Mouse (Mus musculus): ENCODE measurements around the gene Rpn2. TPM values are rescaled to one million over a fixed set of nuclear protein-coding genes. Genes with fewer than 3 reads are reported as not detected.

Rpn2 gene
- polyA plus RNA-seq, 1 experiment from 2014 or later, result 281 TPM

GRCm38 (mm10) chr2:157373681-157374080 lies 94.9 kb downstream of the Rpn2 start:
- no peaks in the 10 kb centered on the region for H3K27me3 ChIP-seq (ENCODE audit: insufficient read depth, poor library complexity, severe bottlenecking)
- WGBS, result 77% methylated on average over 3 of the region's 3 CpGs
- H3K9me3 ChIP-seq, result no peaks in the 10 kb centered on the region
- no peak for DNase-seq (ENCODE audit: low spot score)
- no peak overlapping the region for H3K4me3 ChIP-seq
- peaks cover 11% of the 10 kb centered on the region; the same call in 1 of the 2 replicates for H3K36me3 ChIP-seq
- H3K4me1 ChIP-seq, result peaks cover 61% of the 10 kb centered on the region
- H3K27ac ChIP-seq, result peak overlapping the region; percentile 69; the same call in 1 of the 2 replicates

GRCm38 (mm10) chr2:157375051-157375450 lies 96.2 kb downstream of the Rpn2 start:
- no peaks in the 10 kb centered on the region for H3K9me3 ChIP-seq
- peak overlapping the region; percentile 65; the same call in 1 of the 2 replicates for H3K27ac ChIP-seq
- no peak overlapping the region for H3K4me3 ChIP-seq
- DNase-seq (ENCODE audit: low spot score), result no peak
- H3K36me3 ChIP-seq, result peaks cover 22% of the 10 kb centered on the region
- WGBS, result 44% methylated on average over 8 of the region's 8 CpGs
- peaks cover 61% of the 10 kb centered on the region for H3K4me1 ChIP-seq
- no peaks in the 10 kb centered on the region for H3K27me3 ChIP-seq (ENCODE audit: insufficient read depth, poor library complexity, severe bottlenecking)

Other genes starting within 250 kb of the Rpn2 start
- 2.2 and 3.9 TPM in 2 replicates for gene Soga1, start 199.8 kb upstream of the Rpn2 start, polyA plus RNA-seq (2016; fragmentation: Nextera tagmentation; extraction: Ambion mirVana)
- gene Tldc2, start 192.0 kb upstream of the Rpn2 start, polyA plus RNA-seq (2016; fragmentation: Nextera tagmentation; extraction: Ambion mirVana), result not detected in 2 replicates
- 20.3 and 26.6 TPM in 2 replicates for gene Samhd1, start 143.8 kb upstream of the Rpn2 start, polyA plus RNA-seq (2016; fragmentation: Nextera tagmentation; extraction: Ambion mirVana)
- gene Rbl1, start 74.5 kb upstream of the Rpn2 start, polyA plus RNA-seq (2016; fragmentation: Nextera tagmentation; extraction: Ambion mirVana), result 15.9 and 18.5 TPM in 2 replicates
- gene Mroh8, start 532 bp downstream of the Rpn2 start, polyA plus RNA-seq (2016; fragmentation: Nextera tagmentation; extraction: Ambion mirVana), result 0.51 and 0.62 TPM in 2 replicates
- gene Ghrh, start 68.5 kb downstream of the Rpn2 start, polyA plus RNA-seq (2016; fragmentation: Nextera tagmentation; extraction: Ambion mirVana), result not detected in 2 replicates
- 63.2 and 68.2 TPM in 2 replicates for gene Manbal, start 88.6 kb downstream of the Rpn2 start, polyA plus RNA-seq (2016; fragmentation: Nextera tagmentation; extraction: Ambion mirVana)
- gene Src, start 139.4 kb downstream of the Rpn2 start, polyA plus RNA-seq (2016; fragmentation: Nextera tagmentation; extraction: Ambion mirVana), result 9.3 and 12.7 TPM in 2 replicates